Mouse (Mus musculus) heart, postnatal 0 days (tissue): Measurements from ENCODE around the gene Gfpt2.

Experiments used
- CTCF ChIP-seq: IDR thresholded peaks from 2 replicates; pipeline ENCODE4 v1.5.1; 2016; ENCODE audit warnings: antibody characterized with exemption, control low read depth, low read depth
- EP300 ChIP-seq: IDR thresholded peaks from 2 replicates; pipeline ENCODE4 v1.6.1; 2016; ENCODE audit warnings: antibody characterized with exemption, low read depth

DNA sequence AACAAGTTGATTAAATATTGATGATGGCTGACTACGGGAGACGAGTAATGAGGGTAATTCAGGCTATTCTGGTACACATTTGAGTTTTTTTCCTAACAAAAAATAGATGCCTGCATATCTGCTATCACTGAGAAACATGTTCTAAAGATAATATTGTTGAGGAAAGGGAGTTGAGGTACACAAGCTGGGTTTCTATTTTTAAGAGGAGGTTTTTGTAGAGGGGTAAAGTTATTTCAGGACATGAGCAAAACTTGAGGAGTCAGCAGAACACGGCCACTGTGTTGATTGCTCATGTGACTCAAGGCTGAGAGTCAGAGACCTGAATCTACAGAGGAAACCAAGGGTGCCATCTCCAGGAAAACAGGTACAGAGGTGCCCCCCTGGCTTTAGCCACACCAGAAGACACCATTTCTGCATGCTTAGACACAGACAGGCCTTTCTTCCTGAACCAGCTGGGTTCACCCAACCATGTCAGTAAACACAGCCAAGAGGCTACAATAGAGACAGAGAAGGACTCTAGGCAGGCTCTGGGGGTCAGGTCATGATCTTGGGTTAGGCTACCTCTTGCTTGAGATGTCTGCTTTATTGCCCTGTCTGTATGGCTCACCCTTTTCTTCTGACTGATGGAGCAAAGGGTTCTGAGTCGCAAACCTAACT is 13.7 kb upstream of the Gfpt2 start:
- TF ChIP-seq CTCF = no peak
- no peak for TF ChIP-seq EP300
